8 mouse cellular contexts compared by ENCODE assay signal in the genomic region with DNA sequence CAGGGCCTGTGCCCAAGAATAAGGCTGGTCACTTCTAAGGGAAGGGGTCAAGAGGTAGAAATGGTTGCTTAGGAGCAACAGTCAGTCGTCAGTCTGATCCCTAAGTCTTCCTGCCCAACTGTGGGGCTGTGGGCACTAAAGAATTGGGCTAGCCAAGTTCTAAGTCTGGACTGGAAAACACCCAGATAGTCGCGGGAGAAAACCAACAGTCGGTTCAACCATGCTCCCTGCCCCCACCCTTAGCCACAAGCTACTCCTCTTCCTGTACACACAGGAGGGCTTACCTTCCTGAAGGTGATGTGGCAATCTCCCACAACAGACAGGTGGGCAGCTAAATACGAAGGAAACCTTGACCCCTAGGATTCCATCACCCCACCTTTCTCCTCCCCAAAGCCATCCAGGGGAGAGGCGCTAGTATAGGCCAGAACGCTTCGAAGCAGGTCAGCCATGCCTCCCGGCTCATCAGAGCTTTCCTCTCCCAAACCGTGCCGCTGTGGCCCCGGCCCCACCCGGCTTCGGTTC. TPM values are rescaled to one million over a fixed set of nuclear protein-coding genes. Genes with fewer than 3 reads are reported as not detected.
DNase-seq lines count a peak whose midpoint lies in the region; ATAC-seq and TF ChIP-seq lines count a peak whose summit lies in the region.

No protein-coding gene starts in this region.

- peak overlapping the region; percentile 89 for H3K4me3 ChIP-seq in ES-Bruce4 (ENCODE audit: low read depth, low read length)
- H3K4me3 ChIP-seq in hindbrain, embryonic 16.5 days (ENCODE audit: low read length) = peak overlapping the region; percentile 87
- H3K4me3 ChIP-seq in thymus, adult 2 months (ENCODE audit: control insufficient read depth, insufficient read depth, low read length) = peak overlapping the region; percentile 91

- H3K27ac ChIP-seq in ES-Bruce4 (ENCODE audit: insufficient read depth, low read length) = no peak overlapping the region
- peak overlapping the region; percentile 93 for H3K27ac ChIP-seq in hindbrain, embryonic 16.5 days (ENCODE audit: low read depth, low read length)
- H3K27ac ChIP-seq in thymus, adult 2 months (ENCODE audit: control insufficient read depth, insufficient read depth, low read length) = peak overlapping the region; percentile 65

- no peak for TF ChIP-seq CTCF in ES-Bruce4 (IDR thresholded peaks at IDR 0.05; ENCODE audit: low read depth, low read length)
- no peak for TF ChIP-seq CTCF in thymus, adult 2 months (IDR thresholded peaks at IDR 0.05; ENCODE audit: borderline replicate concordance, control insufficient read depth, extremely low read depth, insufficient read depth, low read length, poor library complexity)

- peak overlapping the region; percentile 64 for H3K4me2 ChIP-seq in hindbrain, embryonic 16.5 days (ENCODE audit: low read length)

- no peaks in the 10 kb centered on the region for H3K36me3 ChIP-seq in ES-Bruce4 (ENCODE audit: control insufficient read depth, insufficient read depth, low read length, poor library complexity, severe bottlenecking)
- no peaks in the 10 kb centered on the region for H3K36me3 ChIP-seq in hindbrain, embryonic 16.5 days (ENCODE audit: control insufficient read depth, insufficient read depth, low read length)
- no peaks in the 10 kb centered on the region for H3K36me3 ChIP-seq in thymus, adult 2 months (ENCODE audit: control insufficient read depth, insufficient read depth, low read length)

- peak overlapping the region; percentile 73 for H3K9ac ChIP-seq in ES-Bruce4 (ENCODE audit: low read depth, poor library complexity, severe bottlenecking)
- peak overlapping the region; percentile 97 for H3K9ac ChIP-seq in hindbrain, embryonic 16.5 days (ENCODE audit: low read depth, low read length)

- 2% methylated on average over 14 of the region's 14 CpGs for WGBS in hindbrain, embryonic 16.5 days
- 2% methylated on average over 14 of the region's 14 CpGs for WGBS in thymus, adult 2 months

- DNase-seq in kidney, adult 18-20 months = peak; percentile 57
- DNase-seq in kidney, adult 11 months = no peak
- peak; percentile 45 for DNase-seq in lung, postnatal 25 days (ENCODE audit: low spot score)
- peak; percentile 73 for DNase-seq in thymus, adult 2 months
- DNase-seq in urinary bladder, postnatal 25 days (ENCODE audit: low spot score) = no peak

- H3K9me3 ChIP-seq in ES-Bruce4 (replicated peaks; ENCODE audit: control insufficient read depth, insufficient read depth, low read length, poor library complexity, severe bottlenecking) = no peaks in the 10 kb centered on the region
- H3K9me3 ChIP-seq in hindbrain, embryonic 16.5 days (ENCODE audit: control insufficient read depth, low read length) = no peaks in the 10 kb centered on the region

- no peak for TF ChIP-seq POLR2A in ES-Bruce4 (IDR thresholded peaks at IDR 0.05; ENCODE audit: insufficient read depth, low read length)
- TF ChIP-seq POLR2A in thymus, adult 2 months (IDR thresholded peaks at IDR 0.05; ENCODE audit: control insufficient read depth, extremely low read depth, insufficient read depth, low read length, poor library complexity) = no peak

- no peak for TF ChIP-seq EP300 in ES-Bruce4 (IDR thresholded peaks at IDR 0.05; ENCODE audit: insufficient read depth, low read depth, low read length)

- ATAC-seq in common myeloid progenitor, adult 5-6 weeks (replicated peaks; ENCODE audit: low read depth, poor library complexity, severe bottlenecking) = 0 out of 2 replicates have a peak, but pooled peaks have one; percentile 5
- ATAC-seq in hindbrain, embryonic 16.5 days = peak; percentile 2; the same call in 1 of the 2 replicates

- no peaks in the 10 kb centered on the region for H3K27me3 ChIP-seq in ES-Bruce4 (ENCODE audit: control insufficient read depth, insufficient read depth, low read length, poor library complexity, severe bottlenecking)
- H3K27me3 ChIP-seq in hindbrain, embryonic 16.5 days (replicated peaks; ENCODE audit: control insufficient read depth, insufficient read depth, low read length) = no peaks in the 10 kb centered on the region
- H3K27me3 ChIP-seq in thymus, adult 2 months (ENCODE audit: control insufficient read depth, insufficient read depth, low read length) = no peaks in the 10 kb centered on the region

- no peaks in the 10 kb centered on the region for H3K4me1 ChIP-seq in ES-Bruce4 (ENCODE audit: control insufficient read depth, insufficient read depth, low read length)
- peaks cover 17% of the 10 kb centered on the region for H3K4me1 ChIP-seq in hindbrain, embryonic 16.5 days (ENCODE audit: control insufficient read depth, insufficient read depth, low read depth, low read length)
- H3K4me1 ChIP-seq in thymus, adult 2 months (replicated peaks; ENCODE audit: control insufficient read depth, insufficient read depth, low read length) = peaks cover 43% of the 10 kb centered on the region

RNA-seq across cellular contexts. Expression of a gene that starts 1.4 kb away (rescaled TPM):
- 31.2 and 33.1 TPM in 2 replicates for polyA plus RNA-seq in ES-Bruce4 (2011; ENCODE audit: insufficient read depth, insufficient read length, low read depth, missing spikeins)
- 52.5 and 69.0 TPM in 2 replicates for total RNA-seq in common myeloid progenitor, adult 5-6 weeks (2017)
- 92.0 and 103 TPM in 2 replicates for polyA plus RNA-seq in hindbrain, embryonic 16.5 days (2015; fragmentation: Nextera tagmentation; extraction: Ambion mirVana)
- polyA plus RNA-seq in thymus, adult 2 months (2012; rRNA removed) = 85.4 and 114 TPM in 2 replicates

Comparison
In these comparisons a context has a peak if more than half of its experiments do, and no peak if none do; other contexts are left out.
1. DNase-seq: peak in kidney, adult 18-20 months (single experiment), lung, postnatal 25 days (single experiment) and thymus, adult 2 months (single experiment); none in kidney, adult 11 months (single experiment) and urinary bladder, postnatal 25 days (single experiment).
2. Peak in every context shown above with its lines, with median percentiles within 50 percentile points of each other: H3K4me3 ChIP-seq.